Mouse (Mus musculus) colon, adult 2 months (tissue): Measurements from ENCODE around the gene Pth1r. TPM values are rescaled to one million over a fixed set of nuclear protein-coding genes. Genes with fewer than 3 reads are reported as not detected.

Experiments
- polyA plus RNA-seq: library from polyadenylated mRNA; depleted of rRNA; stranded (reverse); fragments of >200 nt; gene quantifications from 2 replicates; pipeline ENCODE4 v1.2.3, GENCODE M21; 2012; rRNA removed

Pth1r gene
- 16.5 and 23.0 TPM in 2 replicates for polyA plus RNA-seq

GRCm38 (mm10) chr9:110746961-110747360, at the start of gene Pth1r:
Gene Pth1r (minus strand): TSS chr9:110747145.

GRCm38 (mm10) chr9:110741711-110742294, 5.1 kb downstream of the Pth1r start, which contains the start of gene Myl3:
Gene Myl3 (plus strand): TSS chr9:110741861.

Other genes starting within 250 kb of the Pth1r start
- 26.6 and 36.4 TPM in 2 replicates for gene Setd2, start 214.5 kb downstream of the Pth1r start, polyA plus RNA-seq
- 9.3 and 9.7 TPM in 2 replicates for gene Nradd, start 122.7 kb downstream of the Pth1r start, polyA plus RNA-seq
- gene Nbeal2, start 93.0 kb downstream of the Pth1r start, polyA plus RNA-seq: 88.0 and 95.5 TPM in 2 replicates
- gene Ccdc12, start 90.6 kb downstream of the Pth1r start, polyA plus RNA-seq: 86.9 and 106 TPM in 2 replicates
- gene Myl3, start 5.3 kb downstream of the Pth1r start, polyA plus RNA-seq: not detected in 2 replicates
- gene Prss42, start 51.0 kb upstream of the Pth1r start, polyA plus RNA-seq: not detected in 2 replicates
- gene Prss44, start 66.8 kb upstream of the Pth1r start, polyA plus RNA-seq: not detected in 2 replicates
- not detected in 2 replicates for gene Prss43, start 79.5 kb upstream of the Pth1r start, polyA plus RNA-seq
- not detected in 2 replicates for gene Prss45, start 87.4 kb upstream of the Pth1r start, polyA plus RNA-seq
- gene Prss46, start 97.4 kb upstream of the Pth1r start, polyA plus RNA-seq: not detected in 2 replicates
- not detected in 2 replicates for gene Prss50, start 110.8 kb upstream of the Pth1r start, polyA plus RNA-seq
- gene Als2cl, start 132.7 kb upstream of the Pth1r start, polyA plus RNA-seq: 44.7 and 53.9 TPM in 2 replicates
- gene Tmie, start 133.0 kb upstream of the Pth1r start, polyA plus RNA-seq: 1.1 and 1.2 TPM in 2 replicates
- gene Fam240a, start 169.7 kb upstream of the Pth1r start, polyA plus RNA-seq: not detected in 2 replicates
- gene Tdgf1, start 199.0 kb upstream of the Pth1r start, polyA plus RNA-seq: not detected in 2 replicates
- not detected in 2 replicates for gene Lrrc2, start 204.4 kb upstream of the Pth1r start, polyA plus RNA-seq
- gene Rtp3, start 243.4 kb upstream of the Pth1r start, polyA plus RNA-seq: 1.1 TPM in 2 replicates